Mouse (Mus musculus): ENCODE results near the gene Iqce. TPM values are rescaled to one million over a fixed set of nuclear protein-coding genes. Genes with fewer than 3 reads are reported as not detected.

Gene Iqce
- polyA plus RNA-seq, 1 experiment, result 23.1 TPM

GRCm38 (mm10) chr5:140619895-140620736, 82.1 kb downstream of the Iqce start:
- 53% methylated on average over 7 of the region's 7 CpGs for WGBS
- TF ChIP-seq POLR2A (IDR thresholded peaks at IDR 0.05; ENCODE audit: low read depth, low read length), result no peak
- TF ChIP-seq CTCF (conservative IDR thresholded peaks at IDR 0.05; ENCODE audit: insufficient read depth, insufficient read length, low read depth, low read length), result no peak
- Histone ChIP-seq H3K27ac (ENCODE audit: insufficient read depth, low read depth, low read length) (no peak overlapping the region), H3K4me1 (ENCODE audit: control insufficient read depth, insufficient read depth, low read length) (no peaks in the 10 kb centered on the region), H3K36me3 (ENCODE audit: control insufficient read depth, insufficient read depth, low read length) (no peaks in the 10 kb centered on the region), H3K27me3 (replicated peaks; ENCODE audit: control insufficient read depth, insufficient read depth, low read length) (no peaks in the 10 kb centered on the region), H3K4me3 (ENCODE audit: insufficient read depth, low read depth, low read length) (no peak overlapping the region)
- DNase-seq, result no peak

GRCm38 (mm10) chr5:140619151-140619771, 82.9 kb downstream of the Iqce start:
- Histone ChIP-seq H3K4me3 (ENCODE audit: insufficient read depth, low read depth, low read length) (no peak overlapping the region), H3K27me3 (replicated peaks; ENCODE audit: control insufficient read depth, insufficient read depth, low read length) (no peaks in the 10 kb centered on the region), H3K27ac (ENCODE audit: insufficient read depth, low read depth, low read length) (no peak overlapping the region), H3K36me3 (ENCODE audit: control insufficient read depth, insufficient read depth, low read length) (no peaks in the 10 kb centered on the region), H3K4me1 (ENCODE audit: control insufficient read depth, insufficient read depth, low read length) (no peaks in the 10 kb centered on the region)
- 16% methylated on average over 6 of the region's 6 CpGs for whole genome bisulfite sequencing
- DNase-seq, result peak; percentile 79
- TF ChIP-seq POLR2A (IDR thresholded peaks at IDR 0.05; ENCODE audit: low read depth, low read length), result no peak
- peak; percentile 82 for TF ChIP-seq CTCF (conservative IDR thresholded peaks at IDR 0.05; ENCODE audit: insufficient read depth, insufficient read length, low read depth, low read length)

- Histone ChIP-seq H3K27ac (ENCODE audit: insufficient read depth, low read depth, low read length) (no peak overlapping the region), H3K36me3 (ENCODE audit: control insufficient read depth, insufficient read depth, low read length) (no peaks in the 10 kb centered on the region), H3K27me3 (replicated peaks; ENCODE audit: control insufficient read depth, insufficient read depth, low read length) (no peaks in the 10 kb centered on the region), H3K4me1 (ENCODE audit: control insufficient read depth, insufficient read depth, low read length) (no peaks in the 10 kb centered on the region), H3K4me3 (ENCODE audit: insufficient read depth, low read depth, low read length) (no peak overlapping the region)
- no peak for TF ChIP-seq CTCF (conservative IDR thresholded peaks at IDR 0.05; ENCODE audit: insufficient read depth, insufficient read length, low read depth, low read length)
- no peak for TF ChIP-seq POLR2A (IDR thresholded peaks at IDR 0.05; ENCODE audit: low read depth, low read length)
- 67% methylated on average over 5 of the region's 5 CpGs for WGBS
- peak; percentile 59 for DNase-seq
Observed at GRCm38 (mm10) chr5:140617714-140618113, 84.5 kb downstream of the Iqce start.

GRCm38 (mm10) chr5:140616691-140617090, 85.5 kb downstream of the Iqce start:
- TF ChIP-seq CTCF (conservative IDR thresholded peaks at IDR 0.05; ENCODE audit: insufficient read depth, insufficient read length, low read depth, low read length) (no peak), POLR2A (IDR thresholded peaks at IDR 0.05; ENCODE audit: low read depth, low read length) (no peak)
- Histone ChIP-seq H3K4me3 (ENCODE audit: insufficient read depth, low read depth, low read length) (no peak overlapping the region), H3K36me3 (ENCODE audit: control insufficient read depth, insufficient read depth, low read length) (no peaks in the 10 kb centered on the region), H3K27me3 (replicated peaks; ENCODE audit: control insufficient read depth, insufficient read depth, low read length) (no peaks in the 10 kb centered on the region), H3K4me1 (ENCODE audit: control insufficient read depth, insufficient read depth, low read length) (no peaks in the 10 kb centered on the region), H3K27ac (ENCODE audit: insufficient read depth, low read depth, low read length) (peak overlapping the region; percentile 37; the same call in 1 of the 2 replicates)
- WGBS, result 70% methylated on average over 9 of the region's 9 CpGs
- no peak for DNase-seq

GRCm38 (mm10) chr5:140616110-140616503, 86.1 kb downstream of the Iqce start:
- Histone ChIP-seq H3K36me3 (ENCODE audit: control insufficient read depth, insufficient read depth, low read length) (no peaks in the 10 kb centered on the region), H3K4me1 (ENCODE audit: control insufficient read depth, insufficient read depth, low read length) (no peaks in the 10 kb centered on the region), H3K27me3 (replicated peaks; ENCODE audit: control insufficient read depth, insufficient read depth, low read length) (no peaks in the 10 kb centered on the region), H3K4me3 (ENCODE audit: insufficient read depth, low read depth, low read length) (no peak overlapping the region), H3K27ac (ENCODE audit: insufficient read depth, low read depth, low read length) (no peak overlapping the region)
- 84% methylated on average over 6 of the region's 6 CpGs for WGBS
- TF ChIP-seq CTCF (conservative IDR thresholded peaks at IDR 0.05; ENCODE audit: insufficient read depth, insufficient read length, low read depth, low read length) (no peak), POLR2A (IDR thresholded peaks at IDR 0.05; ENCODE audit: low read depth, low read length) (no peak)
- DNase-seq, result no peak

- no peak for TF ChIP-seq CTCF (conservative IDR thresholded peaks at IDR 0.05; ENCODE audit: insufficient read depth, insufficient read length, low read depth, low read length)
- no peak for TF ChIP-seq POLR2A (IDR thresholded peaks at IDR 0.05; ENCODE audit: low read depth, low read length)
- WGBS, result 76% methylated on average over 10 of the region's 10 CpGs
- H3K4me3 ChIP-seq (ENCODE audit: insufficient read depth, low read depth, low read length), result no peak overlapping the region
- DNase-seq, result no peak
- H3K27ac ChIP-seq (ENCODE audit: insufficient read depth, low read depth, low read length), result no peak overlapping the region
- H3K4me1 ChIP-seq (ENCODE audit: control insufficient read depth, insufficient read depth, low read length), result no peaks in the 10 kb centered on the region
- no peaks in the 10 kb centered on the region for H3K27me3 ChIP-seq (replicated peaks; ENCODE audit: control insufficient read depth, insufficient read depth, low read length)
- H3K36me3 ChIP-seq (ENCODE audit: control insufficient read depth, insufficient read depth, low read length), result no peaks in the 10 kb centered on the region
Observed at GRCm38 (mm10) chr5:140615321-140616109, 86.7 kb downstream of the Iqce start.
